Comparison of ENCODE assay signal across 17 mouse cellular contexts in genomic region chr5:119663241-119663640, GRCm38 (mm10). TPM values are rescaled to one million over a fixed set of nuclear protein-coding genes. Genes with fewer than 3 reads are reported as not detected.
DNase-seq lines count a peak whose midpoint lies in the region; ATAC-seq and TF ChIP-seq lines count a peak whose summit lies in the region.
"Had no signal": no experiment of that assay in that cellular context is flagged by ENCODE, and none has a peak within 500 bp of the region (broad histone marks: within the 10 kb centered on the region; RNA-seq: fewer than 3 reads in every experiment).

No protein-coding gene starts in this region.

- H3K9ac ChIP-seq in heart, embryonic 12.5 days = no peak overlapping the region
- no peak overlapping the region for H3K9ac ChIP-seq in lung, embryonic 14.5 days
- peak overlapping the region; percentile 54; the same call in 1 of the 2 replicates for H3K9ac ChIP-seq in embryonic facial prominence, embryonic 14.5 days (ENCODE audit: low read depth, low read length)
- H3K9ac ChIP-seq in liver, embryonic 16.5 days (ENCODE audit: low read depth, low read length) = no peak overlapping the region
- H3K9ac ChIP-seq: forebrain, embryonic 13.5 days; lung, embryonic 15.5 days; midbrain, embryonic 12.5 days; neural tube, embryonic 13.5 days had no signal

- no peak for DNase-seq in heart, adult 9 months (ENCODE audit: low spot score in 2 of 2)
- no peak for DNase-seq in lung, embryonic 14.5 days
- no peak for DNase-seq in lung, postnatal 25 days (ENCODE audit: low spot score)
- no peak for DNase-seq in embryonic facial prominence, embryonic 14.5 days (ENCODE audit: low spot score)
- DNase-seq in right cerebral cortex, postnatal 4 days = no peak
- DNase-seq: cerebellum, adult 8-10 months; embryo, embryonic 11 days; gastrocnemius, adult 2 months; kidney, postnatal 14 days had no signal

- no peaks in the 10 kb centered on the region for H3K9me3 ChIP-seq in heart, embryonic 12.5 days (replicated peaks)
- H3K9me3 ChIP-seq in lung, embryonic 14.5 days (ENCODE audit: low read depth, low read length) = no peaks in the 10 kb centered on the region
- H3K9me3 ChIP-seq in embryonic facial prominence, embryonic 14.5 days (ENCODE audit: control insufficient read depth, low read length) = no peaks in the 10 kb centered on the region
- H3K9me3 ChIP-seq in liver, embryonic 16.5 days (replicated peaks; ENCODE audit: control insufficient read depth, low read length) = no peaks in the 10 kb centered on the region
- H3K9me3 ChIP-seq: forebrain, embryonic 13.5 days; lung, embryonic 15.5 days; midbrain, embryonic 12.5 days; neural tube, embryonic 13.5 days had no signal

- TF ChIP-seq CTCF in lung, embryonic 14.5 days (IDR thresholded peaks at IDR 0.05; ENCODE audit: low read depth) = no peak

- 5% methylated on average over 15 of the region's 15 CpGs for WGBS in heart, embryonic 12.5 days
- 10% methylated on average over 15 of the region's 15 CpGs for WGBS in lung, embryonic 14.5 days
- 3% methylated on average over 15 of the region's 15 CpGs for WGBS in embryonic facial prominence, embryonic 14.5 days
- 6% methylated on average over 15 of the region's 15 CpGs for WGBS in liver, embryonic 16.5 days (ENCODE audit: insufficient replicate concordance)

- H3K4me2 ChIP-seq in heart, embryonic 12.5 days = peak overlapping the region; percentile 13; the same call in 1 of the 2 replicates
- H3K4me2 ChIP-seq in lung, embryonic 14.5 days = peak overlapping the region; percentile 49
- peak overlapping the region; percentile 44 for H3K4me2 ChIP-seq in embryonic facial prominence, embryonic 14.5 days (ENCODE audit: low read depth, low read length)
- H3K4me2 ChIP-seq in liver, embryonic 16.5 days (ENCODE audit: low read depth, low read length) = peak overlapping the region; percentile 27
- H3K4me2 ChIP-seq: forebrain, embryonic 13.5 days; lung, embryonic 15.5 days; midbrain, embryonic 12.5 days; neural tube, embryonic 13.5 days had no signal

- ATAC-seq in heart, embryonic 12.5 days (ENCODE audit: insufficient number of reproducible peaks, low FRiP score) = no peak
- ATAC-seq in lung, embryonic 14.5 days (ENCODE audit: insufficient read depth) = no peak
- no peak for ATAC-seq in embryonic facial prominence, embryonic 14.5 days (ENCODE audit: low read depth)
- ATAC-seq in liver, embryonic 16.5 days (ENCODE audit: low read depth) = no peak
- ATAC-seq: activated CD4-positive, CD25-positive, alpha-beta regulatory T cell, adult 4 months; forebrain, embryonic 13.5 days; hindbrain, embryonic 16.5 days had no signal

- H3K36me3 ChIP-seq in heart, embryonic 12.5 days = no peaks in the 10 kb centered on the region
- no peaks in the 10 kb centered on the region for H3K36me3 ChIP-seq in lung, embryonic 14.5 days (ENCODE audit: insufficient read depth)
- no peaks in the 10 kb centered on the region for H3K36me3 ChIP-seq in embryonic facial prominence, embryonic 14.5 days (ENCODE audit: control insufficient read depth, insufficient read depth, low read length)
- no peaks in the 10 kb centered on the region for H3K36me3 ChIP-seq in liver, embryonic 16.5 days (ENCODE audit: control insufficient read depth, insufficient read depth)
- H3K36me3 ChIP-seq: lung, embryonic 15.5 days; midbrain, embryonic 12.5 days; neural tube, embryonic 13.5 days had no signal

- H3K4me1 ChIP-seq in heart, embryonic 12.5 days (replicated peaks) = peaks cover 11% of the 10 kb centered on the region
- H3K4me1 ChIP-seq in lung, embryonic 14.5 days (ENCODE audit: insufficient read depth) = peaks cover 17% of the 10 kb centered on the region
- H3K4me1 ChIP-seq in embryonic facial prominence, embryonic 14.5 days (ENCODE audit: control insufficient read depth, insufficient read depth, low read length) = peaks cover 4% of the 10 kb centered on the region; the same call in 1 of the 2 replicates
- H3K4me1 ChIP-seq in liver, embryonic 16.5 days (ENCODE audit: control insufficient read depth, low read depth, low read length) = no peaks in the 10 kb centered on the region
- H3K4me1 ChIP-seq: forebrain, embryonic 13.5 days; midbrain, embryonic 12.5 days; neural tube, embryonic 13.5 days had no signal

- no peak overlapping the region for H3K27ac ChIP-seq in heart, embryonic 12.5 days (ENCODE audit: poor library complexity, severe bottlenecking)
- no peak overlapping the region for H3K27ac ChIP-seq in lung, embryonic 14.5 days (ENCODE audit: low read depth)
- peak overlapping the region; percentile 39; the same call in 1 of the 2 replicates for H3K27ac ChIP-seq in embryonic facial prominence, embryonic 14.5 days (replicated peaks; ENCODE audit: low read depth, low read length)
- H3K27ac ChIP-seq in liver, embryonic 16.5 days (ENCODE audit: low read length) = no peak overlapping the region
- H3K27ac ChIP-seq: forebrain, embryonic 13.5 days; gastrocnemius, adult 2 months; lung, embryonic 15.5 days; midbrain, embryonic 12.5 days; neural tube, embryonic 13.5 days had no signal

- H3K4me3 ChIP-seq in heart, embryonic 12.5 days = no peak overlapping the region
- H3K4me3 ChIP-seq in lung, embryonic 14.5 days (ENCODE audit: low read depth, low read length) = 0 out of 2 replicates have a peak overlapping the region, but pooled peaks have one; percentile 1
- H3K4me3 ChIP-seq in embryonic facial prominence, embryonic 14.5 days (ENCODE audit: low read depth, low read length) = peak overlapping the region; percentile 16
- no peak overlapping the region for H3K4me3 ChIP-seq in liver, embryonic 16.5 days (ENCODE audit: low read depth, low read length)
- H3K4me3 ChIP-seq: forebrain, embryonic 13.5 days; gastrocnemius, adult 2 months; lung, embryonic 15.5 days; midbrain, embryonic 12.5 days; neural tube, embryonic 13.5 days had no signal

- peaks cover 89% of the 10 kb centered on the region for H3K27me3 ChIP-seq in heart, embryonic 12.5 days (replicated peaks)
- H3K27me3 ChIP-seq in lung, embryonic 14.5 days (ENCODE audit: insufficient read depth, low read length) = peaks cover 82% of the 10 kb centered on the region
- H3K27me3 ChIP-seq in embryonic facial prominence, embryonic 14.5 days (replicated peaks; ENCODE audit: control insufficient read depth, insufficient read depth, low read length) = peaks cover 94% of the 10 kb centered on the region
- peaks cover 86% of the 10 kb centered on the region for H3K27me3 ChIP-seq in liver, embryonic 16.5 days (ENCODE audit: control insufficient read depth, insufficient read depth, low read depth, low read length)

RNA-seq across cellular contexts. Expression of gene Tbx3, which starts 7.2 kb away (rescaled TPM):
- polyA plus RNA-seq in heart, embryonic 12.5 days (2016; fragmentation: Nextera tagmentation; extraction: Ambion mirVana) = 18.8 and 21.0 TPM in 2 replicates
- polyA plus RNA-seq in lung, embryonic 14.5 days (2014; fragmentation: Nextera tagmentation; extraction: Ambion mirVana) = 82.1 and 84.8 TPM in 2 replicates
- 22.6 and 31.5 TPM in 2 replicates for polyA plus RNA-seq in embryonic facial prominence, embryonic 14.5 days (2014; fragmentation: Nextera tagmentation; extraction: Ambion mirVana)
- 2.4 and 2.7 TPM in 2 replicates for polyA plus RNA-seq in liver, embryonic 16.5 days (2015; fragmentation: Nextera tagmentation; extraction: Ambion mirVana)
- polyA plus RNA-seq: activated CD4-positive, CD25-positive, alpha-beta regulatory T cell, adult 4 months had no signal

Comparison
In these comparisons a context has a peak if more than half of its experiments do, and no peak if none do; other contexts are left out.
1. H3K4me3 ChIP-seq: peak in lung, embryonic 14.5 days (single experiment) and embryonic facial prominence, embryonic 14.5 days (single experiment); none in heart, embryonic 12.5 days (single experiment) and liver, embryonic 16.5 days (single experiment).
2. Peak in every context shown above with its lines, with median percentiles within 50 percentile points of each other: H3K4me2 ChIP-seq.